Mouse (Mus musculus): ENCODE data around the gene Ppm1a.

- TF ChIP-seq CTCF (IDR thresholded peaks at IDR 0.05; ENCODE audit: low read depth), result no peak
- TF ChIP-seq EP300 (IDR thresholded peaks at IDR 0.05; ENCODE audit: low read depth), result no peak
These were observed 64.3 kb downstream of the Ppm1a start for GRCm38 (mm10) chr12:72821589-72821988.

Data from heart, postnatal 0 days (tissue).